Mouse (Mus musculus): ENCODE measurements around the gene Gfi1b. TPM values are rescaled to one million over a fixed set of nuclear protein-coding genes. Genes with fewer than 3 reads are reported as not detected.

The Gfi1b gene
- polyA plus RNA-seq, 1 experiment from 2014 or later, result not detected

DNA sequence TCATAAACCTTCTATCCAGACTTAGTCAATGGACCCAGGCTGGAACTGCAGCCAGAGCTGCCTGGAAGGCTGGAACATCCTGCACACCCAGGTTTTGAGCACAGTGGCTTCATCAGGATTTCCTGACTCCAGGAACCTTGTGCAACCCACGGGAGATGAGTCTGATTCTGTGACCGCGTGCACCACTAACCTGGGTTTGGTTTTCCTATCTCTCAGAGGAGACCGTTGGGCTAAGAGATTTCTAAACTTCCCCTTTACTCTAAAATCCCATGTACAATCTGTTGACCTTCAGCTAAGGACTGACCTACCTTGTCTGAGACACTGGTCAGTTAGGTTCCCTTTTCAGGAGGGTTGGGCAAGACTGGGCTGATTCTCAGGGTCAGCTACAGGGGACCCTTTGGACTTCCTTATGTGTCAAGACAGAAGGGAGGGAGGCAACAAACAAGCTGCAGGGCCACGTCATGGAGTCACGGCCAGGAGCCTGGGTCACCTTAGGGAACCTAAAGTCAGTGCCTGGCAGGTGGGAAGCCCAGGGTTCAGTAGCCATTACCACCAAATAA lies 2.9 kb downstream of the Gfi1b start:
- Histone ChIP-seq H3K27me3 (ENCODE audit: control insufficient read depth, insufficient read depth, low read depth, low read length) (peaks cover 12% of the 10 kb centered on the region), H3K9ac (ENCODE audit: low read depth, low read length) (no peak overlapping the region), H3K4me3 (ENCODE audit: low read depth, low read length) (no peak overlapping the region), H3K4me2 (ENCODE audit: low read length) (no peak overlapping the region), H3K27ac (ENCODE audit: low read length) (no peak overlapping the region), H3K9me3 (replicated peaks; ENCODE audit: control insufficient read depth, low read length, poor library complexity, severe bottlenecking) (no peaks in the 10 kb centered on the region), H3K4me1 (ENCODE audit: control insufficient read depth, insufficient read depth, low read length) (no peaks in the 10 kb centered on the region; the same call in 1 of the 2 replicates), H3K36me3 (ENCODE audit: control insufficient read depth, insufficient read depth, low read length) (no peaks in the 10 kb centered on the region)
- no peak for ATAC-seq
- 84% methylated on average over 6 of the region's 6 CpGs for WGBS

DNA sequence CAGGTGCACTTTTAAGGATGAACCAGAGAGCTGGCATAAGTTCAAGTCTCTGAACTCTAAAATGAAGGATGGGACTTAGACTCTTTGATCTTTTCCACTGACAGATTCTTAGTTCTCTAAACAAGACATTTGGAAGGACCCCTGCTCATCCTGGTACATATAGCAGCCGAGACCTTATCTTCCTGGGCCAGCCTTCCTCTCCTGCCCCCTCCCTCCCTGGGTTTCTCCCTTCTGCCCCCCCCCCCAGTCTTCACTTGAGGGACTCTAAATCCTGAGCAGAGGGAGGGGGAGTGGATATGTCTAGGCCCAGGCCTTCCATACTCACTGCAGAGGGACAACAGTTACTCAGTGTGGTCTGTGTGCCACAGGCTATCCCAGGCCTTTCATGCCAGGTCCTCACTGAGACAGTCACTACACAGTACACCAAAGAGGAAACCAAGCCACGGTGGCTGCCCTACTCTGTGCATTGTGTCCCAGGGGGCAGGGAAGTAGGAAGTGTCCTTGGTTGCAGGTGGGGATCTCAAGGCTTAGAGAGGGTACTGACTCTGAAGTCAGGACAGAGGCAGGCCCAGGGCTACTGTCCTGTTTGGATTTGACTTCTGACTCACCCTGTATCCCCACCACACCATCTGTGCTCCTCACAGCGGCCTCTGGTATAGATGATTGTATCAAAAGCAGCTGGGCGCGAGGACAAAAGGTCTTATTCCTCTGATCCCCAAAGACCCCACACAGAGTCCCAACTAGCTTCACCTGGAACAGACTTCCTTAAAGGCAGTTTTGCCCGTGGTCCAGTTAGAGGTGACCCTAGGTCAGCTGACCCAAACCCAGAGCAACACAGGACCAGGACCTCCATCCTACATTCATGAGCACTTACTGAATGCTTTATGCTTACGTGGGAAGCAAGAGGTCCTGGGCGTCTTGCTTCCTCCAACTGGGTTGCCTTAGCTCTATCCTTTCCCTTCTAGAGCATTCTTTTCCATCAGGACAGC lies 4.0 kb downstream of the Gfi1b start:
- Histone ChIP-seq H3K27me3 (ENCODE audit: control insufficient read depth, insufficient read depth, low read depth, low read length) (peaks cover 12% of the 10 kb centered on the region), H3K9me3 (replicated peaks; ENCODE audit: control insufficient read depth, low read length, poor library complexity, severe bottlenecking) (no peaks in the 10 kb centered on the region), H3K4me2 (ENCODE audit: low read length) (no peak overlapping the region), H3K27ac (ENCODE audit: low read length) (no peak overlapping the region), H3K4me3 (ENCODE audit: low read depth, low read length) (no peak overlapping the region), H3K9ac (ENCODE audit: low read depth, low read length) (no peak overlapping the region), H3K36me3 (ENCODE audit: control insufficient read depth, insufficient read depth, low read length) (no peaks in the 10 kb centered on the region), H3K4me1 (ENCODE audit: control insufficient read depth, insufficient read depth, low read length) (no peaks in the 10 kb centered on the region; the same call in 1 of the 2 replicates)
- no peak for ATAC-seq
- 71% methylated on average over 8 of the region's 8 CpGs for WGBS

- H3K27ac ChIP-seq (ENCODE audit: low read length), result no peak overlapping the region
- no peak overlapping the region for H3K4me3 ChIP-seq (ENCODE audit: low read depth, low read length)
- no peak overlapping the region for H3K9ac ChIP-seq (ENCODE audit: low read depth, low read length)
- no peak for ATAC-seq
- no peaks in the 10 kb centered on the region for H3K9me3 ChIP-seq (replicated peaks; ENCODE audit: control insufficient read depth, low read length, poor library complexity, severe bottlenecking)
- WGBS, result 76% methylated on average over 9 of the region's 9 CpGs
- no peaks in the 10 kb centered on the region for H3K36me3 ChIP-seq (ENCODE audit: control insufficient read depth, insufficient read depth, low read length)
- no peaks in the 10 kb centered on the region; the same call in 1 of the 2 replicates for H3K4me1 ChIP-seq (ENCODE audit: control insufficient read depth, insufficient read depth, low read length)
- peaks cover 11% of the 10 kb centered on the region for H3K27me3 ChIP-seq (ENCODE audit: control insufficient read depth, insufficient read depth, low read depth, low read length)
- no peak overlapping the region for H3K4me2 ChIP-seq (ENCODE audit: low read length)
Measured at GRCm38 (mm10) chr2:28616874-28617273, 4.9 kb downstream of the Gfi1b start.

GRCm38 (mm10) chr2:28616358-28616757 lies 5.4 kb downstream of the Gfi1b start:
- 39% methylated on average over 5 of the region's 5 CpGs for WGBS
- no peaks in the 10 kb centered on the region for H3K4me1 ChIP-seq (ENCODE audit: control insufficient read depth, insufficient read depth, low read length)
- H3K36me3 ChIP-seq (ENCODE audit: control insufficient read depth, insufficient read depth, low read length), result no peaks in the 10 kb centered on the region
- no peak overlapping the region for H3K9ac ChIP-seq (ENCODE audit: low read depth, low read length)
- H3K4me3 ChIP-seq (ENCODE audit: low read depth, low read length), result no peak overlapping the region
- no peak overlapping the region for H3K27ac ChIP-seq (ENCODE audit: low read length)
- no peak for ATAC-seq
- peaks cover 8% of the 10 kb centered on the region for H3K27me3 ChIP-seq (ENCODE audit: control insufficient read depth, insufficient read depth, low read depth, low read length)
- H3K4me2 ChIP-seq (ENCODE audit: low read length), result no peak overlapping the region
- no peaks in the 10 kb centered on the region for H3K9me3 ChIP-seq (replicated peaks; ENCODE audit: control insufficient read depth, low read length, poor library complexity, severe bottlenecking)

DNA sequence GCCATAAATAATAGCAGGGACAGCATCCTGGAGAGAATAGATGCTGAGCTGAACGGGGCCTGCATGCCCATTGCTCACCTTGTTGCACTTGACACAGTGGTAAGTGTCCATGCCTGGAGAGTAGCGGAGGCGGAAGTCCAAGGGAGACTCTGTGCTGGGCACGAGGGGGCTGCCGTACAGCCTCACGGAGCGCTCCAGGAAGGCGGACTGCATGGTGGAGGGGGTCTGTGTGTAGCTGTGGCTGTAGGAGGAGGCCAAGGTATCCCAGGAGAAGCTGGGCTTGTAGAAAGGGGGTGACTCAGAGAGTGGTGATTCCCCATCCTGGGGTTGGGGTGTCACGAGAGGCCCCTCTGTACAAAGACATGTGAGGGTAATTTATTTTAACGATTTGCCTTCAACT lies 8.2 kb downstream of the Gfi1b start:
- no peak overlapping the region for H3K4me3 ChIP-seq (ENCODE audit: low read depth, low read length)
- no peak overlapping the region for H3K4me2 ChIP-seq (ENCODE audit: low read length)
- H3K27ac ChIP-seq (ENCODE audit: low read length), result no peak overlapping the region
- H3K4me1 ChIP-seq (ENCODE audit: control insufficient read depth, insufficient read depth, low read length), result no peaks in the 10 kb centered on the region
- no peaks in the 10 kb centered on the region for H3K36me3 ChIP-seq (ENCODE audit: control insufficient read depth, insufficient read depth, low read length)
- no peak for ATAC-seq
- no peaks in the 10 kb centered on the region for H3K9me3 ChIP-seq (replicated peaks; ENCODE audit: control insufficient read depth, low read length, poor library complexity, severe bottlenecking)
- no peak overlapping the region for H3K9ac ChIP-seq (ENCODE audit: low read depth, low read length)
- no peaks in the 10 kb centered on the region for H3K27me3 ChIP-seq (ENCODE audit: control insufficient read depth, insufficient read depth, low read depth, low read length)
- 92% methylated on average over 10 of the region's 10 CpGs for WGBS

GRCm38 (mm10) chr2:28612436-28613063 lies 9.2 kb downstream of the Gfi1b start:
- Histone ChIP-seq H3K4me2 (ENCODE audit: low read length) (no peak overlapping the region), H3K9me3 (replicated peaks; ENCODE audit: control insufficient read depth, low read length, poor library complexity, severe bottlenecking) (no peaks in the 10 kb centered on the region), H3K9ac (ENCODE audit: low read depth, low read length) (no peak overlapping the region), H3K4me3 (ENCODE audit: low read depth, low read length) (no peak overlapping the region), H3K27ac (ENCODE audit: low read length) (no peak overlapping the region), H3K36me3 (ENCODE audit: control insufficient read depth, insufficient read depth, low read length) (no peaks in the 10 kb centered on the region), H3K4me1 (ENCODE audit: control insufficient read depth, insufficient read depth, low read length) (no peaks in the 10 kb centered on the region), H3K27me3 (ENCODE audit: control insufficient read depth, insufficient read depth, low read depth, low read length) (no peaks in the 10 kb centered on the region)
- ATAC-seq, result no peak
- WGBS, result 72% methylated on average over 10 of the region's 10 CpGs

DNA sequence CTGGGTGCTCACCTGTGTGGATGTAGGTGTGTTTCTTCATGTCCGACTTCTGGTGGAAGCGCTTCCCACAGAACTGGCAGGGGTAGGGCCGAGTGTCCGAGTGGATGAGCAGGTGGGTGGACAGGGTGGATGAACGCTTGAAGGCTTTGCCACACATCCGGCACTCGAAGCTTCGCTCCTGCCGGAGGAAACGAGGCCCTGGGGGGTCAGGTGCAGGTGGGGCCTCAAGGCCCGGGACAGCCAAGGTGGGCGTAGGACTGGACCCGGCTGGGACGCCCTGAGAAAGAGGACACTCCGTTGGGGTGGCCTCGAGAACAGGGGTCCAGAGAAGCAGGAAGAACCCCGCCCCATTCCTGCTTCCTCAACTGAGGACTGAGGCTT lies 10.4 kb downstream of the Gfi1b start:
- no peak for ATAC-seq
- H3K4me2 ChIP-seq (ENCODE audit: low read length), result no peak overlapping the region
- no peak overlapping the region for H3K4me3 ChIP-seq (ENCODE audit: low read depth, low read length)
- no peaks in the 10 kb centered on the region for H3K27me3 ChIP-seq (ENCODE audit: control insufficient read depth, insufficient read depth, low read depth, low read length)
- H3K9ac ChIP-seq (ENCODE audit: low read depth, low read length), result no peak overlapping the region
- no peaks in the 10 kb centered on the region for H3K4me1 ChIP-seq (ENCODE audit: control insufficient read depth, insufficient read depth, low read length)
- H3K9me3 ChIP-seq (replicated peaks; ENCODE audit: control insufficient read depth, low read length, poor library complexity, severe bottlenecking), result no peaks in the 10 kb centered on the region
- H3K36me3 ChIP-seq (ENCODE audit: control insufficient read depth, insufficient read depth, low read length), result no peaks in the 10 kb centered on the region
- WGBS, result 87% methylated on average over 17 of the region's 17 CpGs
- no peak overlapping the region for H3K27ac ChIP-seq (ENCODE audit: low read length)

DNA sequence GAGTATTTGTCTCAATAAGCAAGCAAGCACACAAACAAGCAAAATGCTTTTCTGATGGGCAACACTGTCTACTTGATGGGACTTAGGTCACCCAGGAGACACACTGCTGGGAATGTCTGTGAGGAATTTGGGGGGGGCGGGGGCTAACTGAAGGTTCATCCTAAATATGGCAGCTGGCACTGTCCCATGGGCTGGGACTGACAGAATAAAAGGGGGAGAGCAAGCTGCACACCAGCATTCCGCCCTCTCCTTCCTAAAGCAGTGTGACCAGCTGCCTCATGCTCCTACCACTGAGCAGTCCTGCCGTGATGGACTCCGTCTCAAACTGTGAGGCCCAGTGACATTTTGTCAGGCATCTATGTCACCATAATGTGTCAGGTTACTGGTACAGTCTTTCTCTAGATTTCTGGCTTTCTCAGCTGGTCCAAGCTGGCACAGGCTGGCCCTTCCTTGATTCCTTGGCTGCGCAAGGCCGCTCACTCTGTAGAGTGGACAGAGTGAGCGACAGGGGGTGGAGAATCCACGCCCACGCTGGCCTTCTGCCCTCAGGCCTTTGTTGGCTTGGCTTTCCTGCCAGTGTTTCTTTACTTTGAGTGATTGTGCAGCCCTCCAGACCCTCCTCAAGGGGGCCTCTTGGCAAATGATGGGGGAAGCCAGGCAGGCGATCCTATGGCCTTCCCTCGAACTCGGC lies 10.9 kb downstream of the Gfi1b start:
- Histone ChIP-seq H3K27me3 (ENCODE audit: control insufficient read depth, insufficient read depth, low read depth, low read length) (no peaks in the 10 kb centered on the region), H3K27ac (ENCODE audit: low read length) (no peak overlapping the region), H3K4me2 (ENCODE audit: low read length) (no peak overlapping the region), H3K9ac (ENCODE audit: low read depth, low read length) (no peak overlapping the region), H3K9me3 (replicated peaks; ENCODE audit: control insufficient read depth, low read length, poor library complexity, severe bottlenecking) (no peaks in the 10 kb centered on the region), H3K4me3 (ENCODE audit: low read depth, low read length) (no peak overlapping the region), H3K36me3 (ENCODE audit: control insufficient read depth, insufficient read depth, low read length) (no peaks in the 10 kb centered on the region), H3K4me1 (ENCODE audit: control insufficient read depth, insufficient read depth, low read length) (no peaks in the 10 kb centered on the region)
- no peak for ATAC-seq
- 66% methylated on average over 12 of the region's 12 CpGs for WGBS
